Mouse (Mus musculus): ENCODE results near the gene Il17rd.

- TF ChIP-seq CTCF (IDR thresholded peaks at IDR 0.05; ENCODE audit: borderline replicate concordance, insufficient read depth, low read depth, low read length) (no peak), POLR2A (IDR thresholded peaks at IDR 0.05; ENCODE audit: borderline replicate concordance, insufficient read depth, low read length) (no peak)
These were observed 55.5 kb downstream of the Il17rd start for GRCm38 (mm10) chr14:27094247-27094646.

Measured in cerebellum, adult 2 months (tissue).